Mouse (Mus musculus) T-helper 17 cell (primary cell): ENCODE measurements at regions not wholly inside any gene's neighbourhood (a gene's known extent, or its start where the extent isn't known, plus 50 kb on each side); places are given as distances from the start of the nearest gene placed in this dataset.

Experiments
- in situ Hi-C, 2 experiments: fragments of 300-600 bp; cut with MboI, MseI; formaldehyde crosslinking; loops; 1 replicate in 1 of 2; 2 replicates in 1 of 2; pipeline ENCODE4 v1.15.1; 2025; ENCODE audit warnings: high pct_unique_total_duplicates in 2 of 2

DNA sequence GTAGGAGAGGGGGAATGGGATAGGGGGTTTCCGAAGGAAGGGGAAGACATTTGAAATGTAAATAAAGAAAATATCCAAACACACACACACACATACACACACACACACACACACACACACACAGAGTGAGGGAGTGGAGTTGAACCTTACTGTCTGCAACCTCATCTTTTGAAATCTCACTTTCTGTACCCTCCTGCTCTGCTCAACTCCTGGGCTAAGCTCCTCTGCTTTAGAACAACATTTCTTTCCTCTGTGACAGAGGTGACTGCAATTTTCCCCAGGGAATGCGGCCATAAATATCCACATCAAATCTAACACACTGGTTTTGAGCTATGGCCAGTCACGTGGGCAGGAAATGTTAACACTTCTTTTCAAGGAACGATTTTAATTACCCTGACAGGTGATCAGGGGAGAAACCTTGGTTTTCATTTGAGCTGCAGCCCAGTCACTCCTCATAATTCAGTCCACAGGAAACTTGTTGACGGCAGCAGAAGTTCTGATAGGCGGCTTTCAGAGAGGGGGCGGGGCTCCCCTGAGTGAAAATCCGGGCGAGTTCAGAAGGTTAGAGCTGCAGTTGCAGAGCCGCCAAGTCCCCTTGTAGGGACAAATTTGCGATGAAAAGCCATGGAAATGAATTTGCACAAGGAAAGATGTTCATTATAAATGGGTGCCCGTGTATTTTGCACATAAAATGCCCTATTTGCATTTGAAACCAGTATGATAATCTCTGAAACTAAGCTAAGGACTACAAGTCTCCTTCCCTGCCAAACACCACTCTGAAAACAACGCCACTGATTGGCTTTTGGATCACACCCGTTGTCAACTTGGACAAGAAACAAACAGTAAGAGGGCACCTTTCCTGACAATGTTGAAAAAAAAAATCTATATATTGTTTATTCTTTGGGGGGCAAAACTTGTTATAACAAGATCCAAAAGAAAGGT lies 63.0 kb upstream of the L3mbtl4 start:
- in situ Hi-C loops = loop anchor here in 1 of 2 experiments (10.0 kb wide), 1 partner anchor 1176 kb away; no protein-coding TSS in a partner anchor

DNA sequence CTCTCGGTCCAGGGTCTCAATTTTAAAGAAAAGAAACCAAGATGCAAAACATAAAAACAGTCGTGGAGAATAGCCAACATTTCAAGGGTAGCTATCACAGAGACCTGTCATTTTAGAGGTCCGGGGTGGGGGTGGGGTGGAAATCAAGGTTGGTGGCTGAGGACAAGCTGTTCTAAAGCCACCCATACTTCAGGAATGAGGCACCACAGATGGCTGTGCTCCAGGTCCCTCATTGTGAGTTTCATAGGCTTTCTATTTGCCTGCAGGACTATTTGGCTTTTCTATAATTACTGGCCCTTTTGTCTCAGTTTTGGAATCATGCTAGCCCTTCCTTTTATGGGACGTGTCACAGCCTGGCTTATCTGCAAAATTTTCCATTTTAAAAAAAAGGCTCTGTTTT lies 55.4 kb upstream of the L3mbtl4 start:
- in situ Hi-C loops = loop anchor here in 1 of 2 experiments (10.0 kb wide), 1 partner anchor 1183 kb away; no protein-coding TSS in a partner anchor

GRCm38 (mm10) chr17:68223170-68223569 lies 50.4 kb upstream of the L3mbtl4 start:
- in situ Hi-C loops = no loop called here
